Mouse (Mus musculus): Measurements from ENCODE around the gene Zfp335. TPM values are rescaled to one million over a fixed set of nuclear protein-coding genes. Genes with fewer than 3 reads are reported as not detected.

The Zfp335 gene
- total and polyA plus RNA-seq, 3 experiments = 5.2 to 16.5 (median 12.0) TPM

GRCm38 (mm10) chr2:164923291-164923690 lies 11.7 kb upstream of the Zfp335 start:
- H3K9ac ChIP-seq (ENCODE audit: insufficient read depth, low read depth) = no peak overlapping the region
- no peak overlapping the region for H3K27ac ChIP-seq (ENCODE audit: insufficient read depth, low read depth)
- no peaks in the 10 kb centered on the region for H3K27me3 ChIP-seq (replicated peaks)
- H3K4me3 ChIP-seq (replicated peaks in 1 of 3; ENCODE audit: low read depth in 2 of 3, low read length in 2 of 3, poor library complexity in 1 of 3) = no peak overlapping the region
- DNase-seq (ENCODE audit: extremely low read depth) = no peak
- dilution Hi-C loops (cut with MboI; ENCODE audit: extremely low pct_ligation_motif_present, extremely low pct_unique_long_range_greater_than_20kb, low sequenced_read_pairs) = no loop called here
- TF ChIP-seq ETS1 (conservative IDR thresholded peaks at IDR 0.05; ENCODE audit: low read depth, low read length) = no peak
- no peak for TF ChIP-seq RCOR1 (conservative IDR thresholded peaks at IDR 0.05; ENCODE audit: low read depth, low read length)
- TF ChIP-seq MXI1 (IDR thresholded peaks at IDR 0.05; ENCODE audit: low read depth, low read length) = no peak
- TF ChIP-seq ZC3H11A (IDR thresholded peaks at IDR 0.05; ENCODE audit: low read depth, low read length) = no peak
- TF ChIP-seq SMC3 (IDR thresholded peaks at IDR 0.05; ENCODE audit: low read depth, low read length) = no peak
- no peak for TF ChIP-seq MAZ (IDR thresholded peaks at IDR 0.05; ENCODE audit: low read depth, low read length)
- no peak for TF ChIP-seq CHD2 (IDR thresholded peaks at IDR 0.05; ENCODE audit: low read length)
- no peak for TF ChIP-seq BHLHE40 (IDR thresholded peaks at IDR 0.05; ENCODE audit: low read depth, low read length)
- no peak for TF ChIP-seq TBP (conservative IDR thresholded peaks at IDR 0.05; ENCODE audit: low read depth, low read length)
- TF ChIP-seq MYC (IDR thresholded peaks at IDR 0.05; ENCODE audit: low read depth, low read length) = no peak
- no peak for TF ChIP-seq E2F4 (IDR thresholded peaks at IDR 0.05; ENCODE audit: insufficient replicate concordance, low read depth, low read length)
- TF ChIP-seq HCFC1 (IDR thresholded peaks at IDR 0.05; ENCODE audit: low read depth, low read length) = no peak
- no peak for TF ChIP-seq CTCF (conservative IDR thresholded peaks at IDR 0.05 in 1 of 2, IDR thresholded peaks at IDR 0.05 in 1 of 2; ENCODE audit: low read depth in 2 of 2, low read length in 2 of 2)
- TF ChIP-seq ELF1 (IDR thresholded peaks at IDR 0.05; ENCODE audit: low read depth, low read length) = no peak
- TF ChIP-seq TCF12 (IDR thresholded peaks at IDR 0.05; ENCODE audit: low read depth, low read length) = no peak
- TF ChIP-seq EP300 (IDR thresholded peaks at IDR 0.05; ENCODE audit: low read length) = no peak
- in situ Hi-C loops (cut with MboI; ENCODE audit: low pct_ligation_motif_present, low pct_unique_long_range_greater_than_20kb, low sequenced_read_pairs) = no loop called here
- H3K9me3 ChIP-seq (replicated peaks; ENCODE audit: low read length) = no peaks in the 10 kb centered on the region
- peaks cover 5 to 20% of the 10 kb centered on the region in 2 experiments for H3K36me3 ChIP-seq (replicated peaks in 1 of 2; ENCODE audit: control insufficient read depth in 1 of 2, insufficient read depth in 1 of 2, low read length in 1 of 2)
- H3K4me1 ChIP-seq (ENCODE audit: control insufficient read depth in 1 of 2, insufficient read depth in 2 of 2) = no peaks in the 10 kb centered on the region; a peak in 1 of 4 replicates
- no peaks in the 10 kb centered on the region for H3K79me2 ChIP-seq (replicated peaks; ENCODE audit: control insufficient read depth, extremely low read depth, insufficient read depth, poor library complexity, severe bottlenecking)
- H3K4me2 ChIP-seq (ENCODE audit: insufficient read depth, low read depth, poor library complexity, severe bottlenecking) = no peak overlapping the region

- no peak overlapping the region for H3K27ac ChIP-seq (ENCODE audit: insufficient read depth, low read depth)
- in situ Hi-C loops (cut with MboI; ENCODE audit: low pct_ligation_motif_present, low pct_unique_long_range_greater_than_20kb, low sequenced_read_pairs) = no loop called here
- H3K79me2 ChIP-seq (replicated peaks; ENCODE audit: control insufficient read depth, extremely low read depth, insufficient read depth, poor library complexity, severe bottlenecking) = no peaks in the 10 kb centered on the region
- TF ChIP-seq ZC3H11A (IDR thresholded peaks at IDR 0.05; ENCODE audit: low read depth, low read length) (no peak), MAFK (IDR thresholded peaks at IDR 0.05; ENCODE audit: insufficient replicate concordance, low read length) (no peak), NRF1 (IDR thresholded peaks at IDR 0.05; ENCODE audit: low read depth, low read length) (no peak), KAT2A (IDR thresholded peaks at IDR 0.05; ENCODE audit: insufficient replicate concordance, low read length) (no peak), MAX (IDR thresholded peaks at IDR 0.05; ENCODE audit: low read length) (no peak), ETS1 (conservative IDR thresholded peaks at IDR 0.05; ENCODE audit: low read depth, low read length) (no peak)
- no peaks in the 10 kb centered on the region for H3K9me3 ChIP-seq (replicated peaks; ENCODE audit: low read length)
- dilution Hi-C loops (cut with MboI; ENCODE audit: extremely low pct_ligation_motif_present, extremely low pct_unique_long_range_greater_than_20kb, low sequenced_read_pairs) = no loop called here
- DNase-seq (ENCODE audit: extremely low read depth) = no peak
- peaks cover 5 to 23% of the 10 kb centered on the region in 2 experiments for H3K36me3 ChIP-seq (replicated peaks in 1 of 2; ENCODE audit: control insufficient read depth in 1 of 2, insufficient read depth in 1 of 2, low read length in 1 of 2)
- no peaks in the 10 kb centered on the region for H3K27me3 ChIP-seq (replicated peaks)
- no peak overlapping the region for H3K9ac ChIP-seq (ENCODE audit: insufficient read depth, low read depth)
- peaks cover 0 to 6% of the 10 kb centered on the region in 2 experiments; a peak in 2 of 4 replicates for H3K4me1 ChIP-seq (ENCODE audit: control insufficient read depth in 1 of 2, insufficient read depth in 2 of 2)
- no peak overlapping the region for H3K4me2 ChIP-seq (ENCODE audit: insufficient read depth, low read depth, poor library complexity, severe bottlenecking)
- H3K4me3 ChIP-seq (replicated peaks in 1 of 3; ENCODE audit: low read depth in 2 of 3, low read length in 2 of 3, poor library complexity in 1 of 3) = no peak overlapping the region
Observed at GRCm38 (mm10) chr2:164921984-164922383, 10.4 kb upstream of the Zfp335 start.
